Mouse (Mus musculus) lung, embryonic 16.5 days (tissue): ENCODE data around the gene Abcg1. TPM values are rescaled to one million over a fixed set of nuclear protein-coding genes. Genes with fewer than 3 reads are reported as not detected.

Source experiments
- ATAC-seq: fragments of 200-750 bp; cut with Nextera tagmentation; 2 replicates; pipeline ENCODE4 v1.8.0; 2017; ENCODE audit warnings: low read depth, mild to moderate bottlenecking, moderate library complexity
- H3K27ac ChIP-seq: fragments of 300-500 bp; sonication (generic); 2 replicates; pipeline ENCODE4 v1.5.1; 2014; ENCODE audit warnings: mild to moderate bottlenecking, control low read depth, low read length
- H3K27me3 ChIP-seq: fragments of 300-500 bp; sonication (generic); 2 replicates; pipeline ENCODE4 v1.6.1; 2014; ENCODE audit warnings: low read depth, low read length, mixed read lengths; ENCODE audit not compliant: control insufficient read depth, insufficient read depth
- H3K36me3 ChIP-seq: fragments of 300-500 bp; sonication (generic); 2 replicates; pipeline ENCODE4 v1.6.1; 2014; ENCODE audit warnings: low read length; ENCODE audit not compliant: control insufficient read depth, insufficient read depth
- H3K4me1 ChIP-seq: fragments of 300-500 bp; sonication (generic); replicated peaks from 2 replicates; pipeline ENCODE4 v1.6.1; 2014; ENCODE audit warnings: low read length, mixed read lengths; ENCODE audit not compliant: control insufficient read depth, insufficient read depth
- H3K4me2 ChIP-seq: fragments of 300-500 bp; sonication (generic); 2 replicates; pipeline ENCODE4 v1.6.1; 2014; ENCODE audit warnings: low read depth, low read length, control low read depth
- H3K4me3 ChIP-seq: fragments of 300-500 bp; sonication (generic); 2 replicates; pipeline ENCODE4 v1.5.1; 2014; ENCODE audit warnings: mild to moderate bottlenecking, low read length, control low read depth
- H3K9ac ChIP-seq: fragments of 300-500 bp; sonication (generic); 2 replicates; pipeline ENCODE4 v1.6.1; 2014; ENCODE audit warnings: low read length, control low read depth
- H3K9me3 ChIP-seq: fragments of 300-500 bp; sonication (generic); 2 replicates; pipeline ENCODE4 v1.6.1; 2016; ENCODE audit warnings: low read length; ENCODE audit not compliant: control insufficient read depth
- WGBS: fragments of 180-500 bp; shearing (Covaris S2); extraction: QIAGEN DNeasy Blood & Tissue Kit; methylation state at CpG from one replicate; pipeline ENCODE4 v1.1.7; 2014; 5-methylcytosine and 5-hydroxymethylcytosine counted together
- polyA plus RNA-seq: library from polyadenylated mRNA; unstranded; fragments of >200 nt; fragmentation: Nextera tagmentation; extraction: Ambion mirVana; gene quantifications from 2 replicates; pipeline ENCODE4 v1.2.1, GENCODE M21; 2015

Abcg1 gene
- polyA plus RNA-seq, 1 experiment from 2014 or later: 12.9 TPM

DNA sequence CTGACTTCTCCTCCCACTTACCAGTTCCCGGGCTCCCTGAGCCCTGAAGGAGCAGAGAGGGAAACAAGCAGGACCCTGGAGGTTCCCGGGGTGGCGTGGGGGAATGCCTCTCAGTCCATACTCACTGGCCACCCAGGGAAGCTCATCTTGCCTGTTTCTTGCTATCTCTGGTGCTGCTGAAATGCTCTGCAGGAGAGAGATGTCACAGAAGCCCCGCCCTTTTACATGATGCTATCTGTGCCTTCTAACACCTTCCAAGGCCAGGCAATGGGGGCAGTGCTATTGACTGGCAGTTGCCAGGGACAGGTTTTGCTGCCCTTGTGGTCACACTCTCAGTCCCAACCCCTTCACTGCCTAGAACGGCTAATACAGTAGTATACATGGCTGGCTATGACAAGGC, 41.3 kb downstream of the Abcg1 start:
- Histone ChIP-seq H3K9ac (no peak overlapping the region), H3K9me3 (no peaks in the 10 kb centered on the region), H3K27ac (no peak overlapping the region), H3K4me1 (no peaks in the 10 kb centered on the region), H3K4me2 (no peak overlapping the region), H3K36me3 (no peaks in the 10 kb centered on the region), H3K27me3 (no peaks in the 10 kb centered on the region), H3K4me3 (no peak overlapping the region)
- WGBS: 61% methylated on average over 5 of the region's 5 CpGs
- ATAC-seq: no peak

DNA sequence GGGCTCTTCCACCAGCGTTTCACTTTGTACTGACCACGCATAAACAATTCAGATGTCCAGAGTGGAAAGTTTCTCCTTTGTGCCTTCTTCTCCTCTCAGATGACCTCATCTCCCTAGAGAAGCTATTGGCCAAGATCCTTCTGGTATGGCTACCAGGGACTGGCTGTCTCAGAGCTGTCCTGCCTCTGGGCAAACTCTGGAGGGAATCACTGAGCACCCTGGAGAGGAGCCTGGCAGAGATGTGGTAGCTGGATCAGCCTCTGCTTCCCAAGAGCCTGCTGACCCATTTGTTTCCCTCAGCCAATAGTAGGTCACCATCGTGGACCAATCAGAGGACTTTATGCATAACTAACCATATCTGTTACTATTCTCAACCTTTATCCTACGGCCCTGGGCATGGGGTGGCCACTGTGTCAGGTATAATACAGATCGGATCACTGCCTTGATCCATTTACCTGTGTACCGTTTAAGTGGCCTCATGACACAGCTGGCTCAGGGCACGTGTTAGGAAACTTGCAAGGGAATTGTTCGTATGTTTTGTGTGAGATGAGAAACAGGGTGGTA, 45.6 kb downstream of the Abcg1 start:
- H3K36me3 ChIP-seq: no peaks in the 10 kb centered on the region
- 86% methylated on average over 8 of the region's 8 CpGs for WGBS
- ATAC-seq: no peak

DNA sequence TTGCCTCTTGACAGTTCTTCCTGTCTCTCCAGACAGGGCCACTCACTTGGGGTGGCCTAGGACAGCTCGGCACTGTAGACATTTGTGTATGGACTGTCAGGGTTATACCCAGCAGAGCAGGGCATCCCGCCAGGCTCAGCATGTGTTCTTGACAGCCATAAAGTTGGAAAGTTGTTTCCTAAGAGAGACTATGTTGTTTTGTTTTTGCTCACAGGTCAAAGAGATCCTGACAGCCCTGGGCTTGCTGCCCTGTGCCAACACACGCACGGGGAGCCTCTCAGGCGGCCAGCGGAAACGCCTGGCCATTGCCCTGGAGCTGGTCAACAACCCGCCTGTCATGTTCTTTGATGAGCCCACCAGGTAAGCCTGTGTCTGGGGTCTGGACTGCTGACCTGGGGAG, 46.3 kb downstream of the Abcg1 start:
- Histone ChIP-seq H3K27me3 (no peaks in the 10 kb centered on the region), H3K36me3 (no peaks in the 10 kb centered on the region), H3K27ac (no peak overlapping the region), H3K4me1 (no peaks in the 10 kb centered on the region), H3K9me3 (no peaks in the 10 kb centered on the region), H3K9ac (no peak overlapping the region), H3K4me2 (no peak overlapping the region), H3K4me3 (no peak overlapping the region)
- 73% methylated on average over 8 of the region's 8 CpGs for WGBS
- ATAC-seq: no peak

More for the DNA sequence above, 45.6 kb downstream of the Abcg1 start:
- H3K27me3 ChIP-seq: no peaks in the 10 kb centered on the region
- H3K9ac ChIP-seq: no peak overlapping the region
- no peaks in the 10 kb centered on the region for H3K9me3 ChIP-seq
- H3K4me3 ChIP-seq: no peak overlapping the region
- no peaks in the 10 kb centered on the region for H3K4me1 ChIP-seq
- H3K4me2 ChIP-seq: no peak overlapping the region
- H3K27ac ChIP-seq: no peak overlapping the region

DNA sequence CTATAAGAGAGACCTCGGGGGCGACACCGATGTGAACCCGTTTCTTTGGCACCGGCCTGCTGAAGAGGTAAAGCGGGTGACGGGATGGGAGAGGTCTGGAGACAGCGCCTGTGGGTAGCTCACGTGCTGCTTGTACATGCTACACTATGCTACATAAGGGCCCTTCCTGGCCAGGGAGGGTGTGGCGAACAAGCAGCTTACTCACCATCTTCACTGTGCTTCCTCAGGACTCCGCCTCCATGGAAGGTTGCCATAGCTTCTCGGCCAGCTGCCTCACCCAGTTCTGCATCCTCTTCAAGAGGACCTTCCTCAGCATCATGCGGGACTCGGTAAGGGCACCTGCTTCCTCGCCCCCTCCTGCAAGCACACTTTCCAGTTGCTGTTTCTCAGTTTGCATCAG, 50.9 kb downstream of the Abcg1 start:
- H3K27ac ChIP-seq: no peak overlapping the region
- no peaks in the 10 kb centered on the region for H3K27me3 ChIP-seq
- 84% methylated on average over 15 of the region's 15 CpGs for WGBS
- H3K4me1 ChIP-seq: no peaks in the 10 kb centered on the region
- ATAC-seq: peak; percentile 10; the same call in 1 of the 2 replicates
- no peak overlapping the region for H3K9ac ChIP-seq
- H3K4me3 ChIP-seq: no peak overlapping the region
- no peaks in the 10 kb centered on the region for H3K36me3 ChIP-seq
- no peaks in the 10 kb centered on the region for H3K9me3 ChIP-seq
- H3K4me2 ChIP-seq: no peak overlapping the region

DNA sequence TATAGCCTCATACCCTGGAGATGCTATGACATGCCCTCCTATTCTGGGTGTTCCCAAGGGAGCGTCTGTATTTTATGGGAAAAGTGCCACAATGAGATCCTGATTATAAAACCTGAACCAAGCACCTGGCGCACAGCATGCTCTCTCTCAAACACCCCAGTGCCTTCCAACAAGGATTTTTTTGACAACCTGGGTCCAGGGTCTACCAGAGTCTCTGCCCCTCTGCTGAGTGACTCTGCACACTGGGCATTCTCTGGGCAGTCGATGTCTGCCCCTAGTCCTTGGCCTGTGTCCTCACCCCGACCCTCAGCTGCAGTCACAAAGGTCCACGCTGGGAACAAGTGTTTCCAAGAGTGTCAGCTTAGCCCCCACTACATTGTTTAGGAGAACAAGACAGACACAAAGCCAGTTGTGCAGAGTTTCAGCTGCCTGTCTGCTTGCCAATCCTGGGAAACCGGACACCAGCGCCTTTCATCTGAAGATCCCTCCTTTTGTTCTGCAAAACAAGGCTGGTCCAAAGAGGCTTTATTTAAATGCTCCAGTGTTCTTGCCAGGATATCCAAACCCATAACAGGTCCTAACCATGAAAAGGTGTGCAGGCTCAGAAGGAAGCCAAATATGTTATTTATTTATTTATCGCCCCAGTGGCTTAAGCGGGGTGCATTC, 55.8 kb downstream of the Abcg1 start:
- no peak overlapping the region for H3K4me3 ChIP-seq

DNA sequence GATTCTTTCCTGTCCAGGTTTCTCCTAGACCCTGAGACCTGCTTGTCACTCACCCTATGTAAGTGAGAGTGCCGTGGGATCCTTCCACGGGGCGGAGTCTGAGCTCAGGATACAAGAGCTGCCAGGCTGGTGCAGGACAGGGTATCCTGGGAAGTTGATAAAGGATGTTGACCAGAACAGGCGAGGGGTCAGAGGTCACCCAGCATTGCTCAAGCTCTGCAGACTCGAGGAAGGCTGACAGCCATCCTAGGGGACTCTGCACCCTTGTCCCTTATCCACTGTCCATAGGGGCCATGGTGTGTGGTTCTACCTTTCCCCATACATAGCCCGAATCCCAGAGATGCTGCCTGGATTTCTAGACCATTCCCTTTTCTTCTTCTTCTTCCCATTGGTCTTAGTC, 58.6 kb downstream of the Abcg1 start:
- no peaks in the 10 kb centered on the region for H3K4me1 ChIP-seq
- H3K4me2 ChIP-seq: no peak overlapping the region
- WGBS: 39% methylated on average over 6 of the region's 6 CpGs
- H3K27ac ChIP-seq: no peak overlapping the region
- no peak overlapping the region for H3K4me3 ChIP-seq
- no peaks in the 10 kb centered on the region for H3K36me3 ChIP-seq
- H3K9ac ChIP-seq: no peak overlapping the region
- H3K9me3 ChIP-seq: no peaks in the 10 kb centered on the region
- H3K27me3 ChIP-seq: no peaks in the 10 kb centered on the region
- no peak for ATAC-seq

More for the DNA sequence above, 55.8 kb downstream of the Abcg1 start:
- 55% methylated on average over 9 of the region's 9 CpGs for WGBS
- Histone ChIP-seq H3K27ac (no peak overlapping the region), H3K9ac (no peak overlapping the region), H3K4me1 (no peaks in the 10 kb centered on the region), H3K36me3 (no peaks in the 10 kb centered on the region), H3K4me2 (no peak overlapping the region), H3K9me3 (no peaks in the 10 kb centered on the region), H3K27me3 (no peaks in the 10 kb centered on the region)
- no peak for ATAC-seq

DNA sequence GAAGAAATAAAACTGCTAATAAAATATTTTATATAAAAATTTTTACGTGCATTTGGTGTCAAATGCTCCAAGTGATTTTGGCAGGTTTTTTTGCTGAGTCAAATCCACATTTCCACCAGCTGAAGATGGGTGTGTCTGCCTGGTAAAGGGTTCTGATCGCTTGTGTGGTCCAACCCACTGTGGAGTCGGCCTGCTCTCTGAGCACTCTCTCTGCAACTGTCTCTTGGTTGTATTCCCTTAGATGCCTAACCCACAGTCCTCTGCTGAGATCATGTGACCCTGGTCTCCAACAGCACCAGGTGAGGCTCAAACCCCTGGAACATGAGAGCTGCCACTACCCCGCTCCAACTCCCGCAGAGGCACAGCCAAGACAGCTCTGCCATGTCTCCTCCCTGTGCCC, 60.5 kb downstream of the Abcg1 start:
- H3K36me3 ChIP-seq: no peaks in the 10 kb centered on the region
- 84% methylated on average over 5 of the region's 5 CpGs for WGBS
- ATAC-seq: no peak
- H3K9ac ChIP-seq: no peak overlapping the region
- H3K27me3 ChIP-seq: no peaks in the 10 kb centered on the region
- no peaks in the 10 kb centered on the region for H3K9me3 ChIP-seq
- H3K4me2 ChIP-seq: no peak overlapping the region
- H3K27ac ChIP-seq: no peak overlapping the region
- no peaks in the 10 kb centered on the region for H3K4me1 ChIP-seq
- no peak overlapping the region for H3K4me3 ChIP-seq

DNA sequence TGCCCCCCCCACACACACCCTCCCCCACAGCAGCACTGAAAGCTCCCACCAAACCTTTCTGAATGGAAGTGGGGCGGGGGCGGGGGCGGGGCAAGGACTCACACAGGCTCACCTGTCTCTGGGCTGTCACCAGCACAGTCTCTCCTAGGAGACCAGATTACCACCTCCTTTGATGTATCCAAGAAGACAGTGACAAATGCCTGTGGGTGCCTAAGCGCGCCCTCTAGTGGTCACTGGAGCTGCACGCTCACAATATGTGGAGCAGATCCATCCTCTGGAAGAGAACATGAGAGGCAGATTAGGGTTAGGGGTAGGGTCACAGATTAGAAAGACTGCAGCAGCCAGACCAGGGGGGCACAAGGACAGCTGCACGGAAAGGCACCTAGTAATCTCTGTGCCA, 62.0 kb downstream of the Abcg1 start:
- Histone ChIP-seq H3K4me3 (no peak overlapping the region), H3K4me2 (no peak overlapping the region), H3K4me1 (no peaks in the 10 kb centered on the region), H3K9ac (no peak overlapping the region), H3K36me3 (no peaks in the 10 kb centered on the region), H3K9me3 (no peaks in the 10 kb centered on the region), H3K27me3 (no peaks in the 10 kb centered on the region), H3K27ac (no peak overlapping the region)
- peak; percentile 23; the same call in 1 of the 2 replicates for ATAC-seq
- 6% methylated on average over 7 of the region's 7 CpGs for WGBS

DNA sequence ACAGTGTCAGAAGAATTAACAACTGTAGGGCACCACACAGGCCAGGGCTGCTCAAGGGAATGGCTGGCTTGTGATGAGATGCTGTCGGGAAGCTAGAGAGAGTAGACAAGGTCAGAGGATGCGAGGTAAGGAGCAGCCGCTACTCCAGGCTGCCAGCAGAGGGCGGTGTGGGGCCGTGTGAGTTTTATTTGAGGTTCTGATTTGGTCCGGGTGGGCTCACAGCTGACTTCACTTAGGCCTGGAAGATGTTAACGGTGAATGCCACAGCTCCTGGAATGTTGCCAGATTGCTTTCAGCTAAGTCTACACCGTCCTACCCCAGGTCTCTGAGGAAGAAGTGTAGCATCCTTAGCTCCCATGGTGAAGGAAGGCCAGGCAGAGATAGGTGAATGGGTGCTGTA, 64.5 kb downstream of the Abcg1 start:
- Histone ChIP-seq H3K36me3 (no peaks in the 10 kb centered on the region), H3K4me2 (no peak overlapping the region), H3K4me3 (no peak overlapping the region), H3K27me3 (no peaks in the 10 kb centered on the region), H3K27ac (no peak overlapping the region), H3K9ac (no peak overlapping the region), H3K9me3 (no peaks in the 10 kb centered on the region), H3K4me1 (no peaks in the 10 kb centered on the region)
- no peak for ATAC-seq
- 6% methylated on average over 8 of the region's 8 CpGs for WGBS
